19 mouse cellular contexts compared by ENCODE assay signal in the genomic region with DNA sequence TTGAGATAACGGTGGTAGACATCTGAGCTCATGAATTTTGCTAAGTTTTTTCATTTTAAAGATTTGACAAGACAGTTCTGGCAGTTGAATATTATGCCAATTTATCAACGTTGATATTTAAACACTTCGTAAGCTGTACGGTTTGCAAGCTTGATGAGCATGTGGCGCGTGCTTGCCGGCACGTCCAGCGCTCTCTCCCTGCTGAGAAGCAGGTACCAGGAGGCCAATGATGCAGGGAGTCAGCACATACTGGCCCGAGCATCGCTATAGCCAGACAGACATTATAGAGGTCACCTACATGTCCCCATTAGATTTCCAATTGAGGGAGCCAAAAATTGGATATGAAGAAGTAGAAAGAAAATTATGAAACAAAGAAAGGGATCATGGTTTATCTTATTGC. TPM values are rescaled to one million over a fixed set of nuclear protein-coding genes. Genes with fewer than 3 reads are reported as not detected.
A peak's percentile ranks its signal among the peaks of the same experiment; 100 is the strongest.
DNase-seq lines count a peak whose midpoint lies in the region; ATAC-seq and TF ChIP-seq lines count a peak whose summit lies in the region.
"Had no signal": no experiment of that assay in that cellular context is flagged by ENCODE, and none has a peak within 500 bp of the region (broad histone marks: within the 10 kb centered on the region; RNA-seq: fewer than 3 reads in every experiment).

No protein-coding gene starts in this region.

- no peaks in the 10 kb centered on the region for H3K9me3 ChIP-seq in heart, embryonic 12.5 days (replicated peaks)
- no peaks in the 10 kb centered on the region for H3K9me3 ChIP-seq in kidney, postnatal 0 days (replicated peaks; ENCODE audit: low read length)
- no peaks in the 10 kb centered on the region for H3K9me3 ChIP-seq in heart, embryonic 16.5 days (replicated peaks; ENCODE audit: control insufficient read depth, low read length)
- H3K9me3 ChIP-seq: embryonic facial prominence, embryonic 15.5 days; limb, embryonic 10.5 days; neural tube, embryonic 13.5 days had no signal

- peak overlapping the region; percentile 52 for H3K4me3 ChIP-seq in heart, embryonic 12.5 days
- H3K4me3 ChIP-seq in kidney, postnatal 0 days (replicated peaks; ENCODE audit: low read depth, low read length) = peak overlapping the region; percentile 27
- peak overlapping the region; percentile 60 for H3K4me3 ChIP-seq in heart, embryonic 16.5 days (ENCODE audit: low read length)
- peak overlapping the region; percentile 53 for H3K4me3 ChIP-seq in small intestine, adult 2 months (ENCODE audit: low read depth, low read length)
- H3K4me3 ChIP-seq: embryonic facial prominence, embryonic 15.5 days; neural tube, embryonic 13.5 days had no signal

- no peak for DNase-seq in heart, postnatal 36 days
- DNase-seq in kidney, postnatal 0 days (ENCODE audit: low spot score) = no peak
- DNase-seq in kidney, postnatal 4 days = no peak
- no peak for DNase-seq in layer of hippocampus, adult 11-12 months (ENCODE audit: low spot score)
- no peak for DNase-seq in adipocyte (ENCODE audit: low spot score)
- DNase-seq: cerebellum, postnatal 36 days; forebrain, postnatal 0 days; midbrain, embryonic 14.5 days; right cerebral cortex, adult 18-20 months; thymus, adult 18-20 months had no signal

- H3K27ac ChIP-seq in heart, embryonic 12.5 days (ENCODE audit: poor library complexity, severe bottlenecking) = peak overlapping the region; percentile 78
- no peak overlapping the region for H3K27ac ChIP-seq in kidney, postnatal 0 days
- H3K27ac ChIP-seq in heart, embryonic 16.5 days (ENCODE audit: low read length) = peak overlapping the region; percentile 98
- no peak overlapping the region for H3K27ac ChIP-seq in small intestine, adult 2 months (ENCODE audit: insufficient read depth, low read depth, low read length)
- H3K27ac ChIP-seq: embryonic facial prominence, embryonic 15.5 days; hindbrain, embryonic 14.5 days; limb, embryonic 10.5 days; liver, embryonic 14.5 days; neural tube, embryonic 13.5 days had no signal

- H3K36me3 ChIP-seq in heart, embryonic 12.5 days = no peaks in the 10 kb centered on the region
- no peaks in the 10 kb centered on the region for H3K36me3 ChIP-seq in kidney, postnatal 0 days (ENCODE audit: insufficient read depth, low read length)
- H3K36me3 ChIP-seq in heart, embryonic 16.5 days (ENCODE audit: control insufficient read depth, insufficient read depth) = no peaks in the 10 kb centered on the region
- no peaks in the 10 kb centered on the region for H3K36me3 ChIP-seq in small intestine, adult 2 months (ENCODE audit: control insufficient read depth, insufficient read depth, low read length)
- H3K36me3 ChIP-seq: embryonic facial prominence, embryonic 15.5 days; limb, embryonic 10.5 days; neural tube, embryonic 13.5 days had no signal

- peaks cover 31% of the 10 kb centered on the region for H3K4me1 ChIP-seq in heart, embryonic 12.5 days (replicated peaks)
- H3K4me1 ChIP-seq in kidney, postnatal 0 days (replicated peaks; ENCODE audit: insufficient read depth, low read length) = peaks cover 7% of the 10 kb centered on the region; the same call in 1 of the 2 replicates
- H3K4me1 ChIP-seq in heart, embryonic 16.5 days (ENCODE audit: control insufficient read depth, insufficient read depth, low read length) = peaks cover 14% of the 10 kb centered on the region
- H3K4me1 ChIP-seq in small intestine, adult 2 months (ENCODE audit: control insufficient read depth, insufficient read depth, insufficient read length, low read length) = peaks cover 17% of the 10 kb centered on the region

- no peaks in the 10 kb centered on the region for H3K27me3 ChIP-seq in heart, embryonic 12.5 days (replicated peaks)
- no peaks in the 10 kb centered on the region for H3K27me3 ChIP-seq in kidney, postnatal 0 days (ENCODE audit: insufficient read depth, low read length)
- no peaks in the 10 kb centered on the region for H3K27me3 ChIP-seq in heart, embryonic 16.5 days (ENCODE audit: control insufficient read depth, insufficient read depth, low read length)
- H3K27me3 ChIP-seq in small intestine, adult 2 months (ENCODE audit: control insufficient read depth, insufficient read depth, low read length) = no peaks in the 10 kb centered on the region
- H3K27me3 ChIP-seq: embryonic facial prominence, embryonic 15.5 days; neural tube, embryonic 13.5 days had no signal

- ATAC-seq in heart, embryonic 12.5 days (ENCODE audit: insufficient number of reproducible peaks, low FRiP score) = no peak
- no peak for ATAC-seq in kidney, postnatal 0 days (replicated peaks; ENCODE audit: low FRiP score, low read depth)
- no peak; the same call in 1 of the 2 replicates for ATAC-seq in heart, embryonic 16.5 days (replicated peaks; ENCODE audit: extremely low read depth, insufficient read depth, low FRiP score)
- ATAC-seq: activated CD4-positive, CD25-positive, alpha-beta regulatory T cell, adult 4 months; forebrain, postnatal 0 days had no signal

- H3K9ac ChIP-seq in heart, embryonic 12.5 days = peak overlapping the region; percentile 63
- no peak overlapping the region for H3K9ac ChIP-seq in kidney, postnatal 0 days (ENCODE audit: low read depth, low read length)
- H3K9ac ChIP-seq in heart, embryonic 16.5 days (ENCODE audit: low read length) = peak overlapping the region; percentile 67
- H3K9ac ChIP-seq: embryonic facial prominence, embryonic 15.5 days; forebrain, postnatal 0 days; hindbrain, embryonic 14.5 days; liver, embryonic 14.5 days; neural tube, embryonic 13.5 days had no signal

- no peak for TF ChIP-seq POLR2A in small intestine, adult 2 months (IDR thresholded peaks at IDR 0.05; ENCODE audit: low read depth, low read length)

- H3K4me2 ChIP-seq in heart, embryonic 12.5 days = peak overlapping the region; percentile 65
- peak overlapping the region; percentile 53; the same call in 1 of the 2 replicates for H3K4me2 ChIP-seq in kidney, postnatal 0 days (ENCODE audit: low read length)
- peak overlapping the region; percentile 63 for H3K4me2 ChIP-seq in heart, embryonic 16.5 days (ENCODE audit: low read depth, low read length)
- H3K4me2 ChIP-seq: hindbrain, embryonic 14.5 days had no signal

- intact Hi-C loops in heart, postnatal 36 days (cut with DNase I) = no loop called here

- no peak for TF ChIP-seq CTCF in kidney, postnatal 0 days (IDR thresholded peaks at IDR 0.05; ENCODE audit: low read depth)
- TF ChIP-seq CTCF in small intestine, adult 2 months (IDR thresholded peaks at IDR 0.05; ENCODE audit: extremely low read depth, insufficient read length, insufficient replicate concordance, low read depth, low read length) = no peak

- WGBS in heart, embryonic 12.5 days = 65% methylated on average over 11 of the region's 11 CpGs
- WGBS in kidney, postnatal 0 days = 80% methylated on average over 11 of the region's 11 CpGs
- 52% methylated on average over 11 of the region's 11 CpGs for WGBS in heart, embryonic 16.5 days
- WGBS in small intestine, adult 2 months = 62% methylated on average over 11 of the region's 11 CpGs

RNA-seq across cellular contexts. Expression of a gene that starts 42.7 kb away (rescaled TPM):
- 24.2 and 25.4 TPM in 2 replicates for polyA plus RNA-seq in heart, embryonic 12.5 days (2016; fragmentation: Nextera tagmentation; extraction: Ambion mirVana)
- 10 to 100 TPM; 22.0 to 24.0 TPM for total RNA-seq in heart, postnatal 36 days (2021)
- 23.2 and 27.3 TPM in 2 replicates for polyA plus RNA-seq in kidney, postnatal 0 days (2015; fragmentation: Nextera tagmentation; extraction: Ambion mirVana)
- polyA plus RNA-seq in heart, embryonic 16.5 days (2015; fragmentation: Nextera tagmentation; extraction: Ambion mirVana) = 16.8 and 18.1 TPM in 2 replicates
- polyA plus RNA-seq in small intestine, adult 2 months (2012; rRNA removed) = 11.2 and 30.2 TPM in 2 replicates

Comparison
In these comparisons a context has a peak if more than half of its experiments do, and no peak if none do; other contexts are left out.
1. H3K27ac ChIP-seq: peak in heart, embryonic 12.5 days (single experiment) and heart, embryonic 16.5 days (single experiment); none in kidney, postnatal 0 days (single experiment) and small intestine, adult 2 months (single experiment).
2. Peak in every context shown above with its lines, with median percentiles within 50 percentile points of each other: H3K4me2 ChIP-seq and H3K4me3 ChIP-seq.